Comparison of ENCODE assay signal across 7 mouse cellular contexts in genomic region chr1:39192997-39193861, GRCm38 (mm10). TPM values are rescaled to one million over a fixed set of nuclear protein-coding genes. Genes with fewer than 3 reads are reported as not detected.
DNase-seq lines count a peak whose midpoint lies in the region; ATAC-seq lines count a peak whose summit lies in the region.

Gene Npas2, plus strand, starts transcription at chr1:39193731.

- peak within 1 kb of the TSS; percentile 69 to 76 for H3K4me3 ChIP-seq in heart, embryonic 14.5 days (ENCODE audit: control insufficient read depth in 1 of 2, insufficient read depth in 1 of 2, low read depth in 1 of 2, low read length in 2 of 2)
- H3K4me3 ChIP-seq in midbrain, embryonic 13.5 days (replicated peaks) = peak within 1 kb of the TSS; percentile 76

- peaks cover 9 to 30% of the 10 kb centered on the region in 2 experiments for H3K4me1 ChIP-seq in heart, embryonic 14.5 days (ENCODE audit: control insufficient read depth in 2 of 2, insufficient read depth in 2 of 2, low read length in 2 of 2)
- peaks cover 21% of the 10 kb centered on the region for H3K4me1 ChIP-seq in midbrain, embryonic 13.5 days (replicated peaks)

- no peaks in the 10 kb centered on the region for H3K9me3 ChIP-seq in heart, embryonic 14.5 days (ENCODE audit: control insufficient read depth, low read length)
- no peaks in the 10 kb centered on the region for H3K9me3 ChIP-seq in midbrain, embryonic 13.5 days

- peaks cover 26% of the 10 kb centered on the region for H3K27me3 ChIP-seq in heart, embryonic 14.5 days (ENCODE audit: control insufficient read depth, insufficient read depth, low read length)
- H3K27me3 ChIP-seq in midbrain, embryonic 13.5 days = peaks cover 63% of the 10 kb centered on the region

- H3K27ac ChIP-seq in heart, embryonic 14.5 days (replicated peaks in 1 of 2; ENCODE audit: control insufficient read depth in 1 of 2, insufficient read depth in 1 of 2, low read depth in 2 of 2, low read length in 2 of 2) = no peak within 1 kb of the TSS; a peak in 1 of 4 replicates
- H3K27ac ChIP-seq in midbrain, embryonic 13.5 days = no peak within 1 kb of the TSS

- peak within 1 kb of the TSS; percentile 84 for H3K9ac ChIP-seq in heart, embryonic 14.5 days (ENCODE audit: low read length)
- H3K9ac ChIP-seq in midbrain, embryonic 13.5 days (replicated peaks) = peak within 1 kb of the TSS; percentile 71

- ATAC-seq in heart, embryonic 14.5 days (ENCODE audit: insufficient number of reproducible peaks, insufficient read depth, low FRiP score, low read depth) = no peak
- peak; percentile 55 for ATAC-seq in midbrain, embryonic 13.5 days

- no peaks in the 10 kb centered on the region for H3K36me3 ChIP-seq in heart, embryonic 14.5 days (ENCODE audit: control insufficient read depth, insufficient read depth, low read length)
- H3K36me3 ChIP-seq in midbrain, embryonic 13.5 days = no peaks in the 10 kb centered on the region

- WGBS in heart, embryonic 14.5 days = 1% methylated on average over 56 of the region's 66 CpGs
- under 1% methylated on average over 65 of the region's 66 CpGs for whole genome bisulfite sequencing in midbrain, embryonic 13.5 days

- peak; percentile 38 to 46 for DNase-seq in left cerebral cortex, adult 18-20 months (ENCODE audit: low spot score in 2 of 2)
- DNase-seq in left cerebral cortex, adult 9 months (ENCODE audit: low spot score in 2 of 2) = no peak
- DNase-seq in cerebellum, adult 9-11 months = peak; percentile 25
- peak in 1 of 2 experiments; percentile 28 for DNase-seq in layer of hippocampus, postnatal 36 days
- DNase-seq in thymus, postnatal 0 days (ENCODE audit: low spot score) = peak; percentile 36

- H3K4me2 ChIP-seq in heart, embryonic 14.5 days (ENCODE audit: low read length) = peak within 1 kb of the TSS; percentile 100
- H3K4me2 ChIP-seq in midbrain, embryonic 13.5 days (replicated peaks) = peak within 1 kb of the TSS; percentile 99

RNA-seq across cellular contexts. Expression of gene Npas2, which starts in this region (rescaled TPM):
- total RNA-seq in left cerebral cortex, adult 18-20 months (2021) = 10 to 100 TPM; 58.8 to 70.4 TPM
- polyA plus RNA-seq in heart, embryonic 14.5 days (2014; fragmentation: Nextera tagmentation; extraction: Ambion mirVana) = 1.3 and 2.5 TPM in 2 replicates
- 10 to 100 TPM; 30.1 to 33.5 TPM for total RNA-seq in layer of hippocampus, postnatal 36 days (2021)
- 0.15 and 0.46 TPM in 2 replicates for polyA plus RNA-seq in midbrain, embryonic 13.5 days (2015; fragmentation: Nextera tagmentation; extraction: Ambion mirVana)
- 1.3 and 1.5 TPM in 2 replicates for polyA plus RNA-seq in thymus, postnatal 0 days (2015; fragmentation: Nextera tagmentation; extraction: Ambion mirVana)

Comparison
In these comparisons a context has a peak if more than half of its experiments do, and no peak if none do; other contexts are left out.
1. DNase-seq: peak in left cerebral cortex, adult 18-20 months (2 of 2), cerebellum, adult 9-11 months (single experiment) and thymus, postnatal 0 days (single experiment); none in left cerebral cortex, adult 9 months (0 of 2).
2. Peak in ATAC-seq, H3K4me3 ChIP-seq, H3K9ac ChIP-seq and H3K4me2 ChIP-seq in midbrain, embryonic 13.5 days; RNA of the gene not detected or under 1 TPM.